Mouse (Mus musculus) liver, postnatal 0 days (tissue): ENCODE results near the gene Limch1.

Experiments
- CTCF ChIP-seq: sonication (generic); IDR thresholded peaks from 2 replicates; pipeline ENCODE4 v1.5.1; 2016; ENCODE audit warnings: antibody characterized with exemption, low read depth
- EP300 ChIP-seq: IDR thresholded peaks from 2 replicates; pipeline ENCODE4 v1.6.1; 2016; ENCODE audit warnings: antibody characterized with exemption, low read depth, mild to moderate bottlenecking

DNA sequence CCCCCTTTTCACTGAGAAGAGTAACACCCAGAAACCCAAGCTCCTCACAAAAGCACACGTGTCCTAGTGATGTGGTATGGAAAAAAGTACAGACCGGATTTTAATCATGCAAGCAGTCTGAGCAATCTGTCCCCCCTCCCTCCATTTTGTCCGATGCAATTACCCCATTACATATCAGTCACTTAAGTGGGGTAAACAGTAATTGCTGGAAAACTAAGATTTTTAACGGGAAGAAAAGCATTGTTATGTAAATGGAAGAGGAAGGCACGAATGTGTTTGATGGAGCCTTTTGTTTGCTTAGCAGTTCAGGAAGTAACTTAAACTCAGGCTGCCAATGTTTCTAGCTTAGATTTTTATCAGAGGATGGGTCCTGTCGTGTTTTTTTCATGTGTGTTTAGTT, 70.2 kb downstream of the Limch1 start:
- TF ChIP-seq CTCF: no peak
- TF ChIP-seq EP300: no peak
